Mouse (Mus musculus) embryonic facial prominence, embryonic 10.5 days (tissue): ENCODE data around the gene Surf6. TPM values are rescaled to one million over a fixed set of nuclear protein-coding genes. Genes with fewer than 3 reads are reported as not detected.
"Not testable (repeated sequence)": the region's sequence is repeated elsewhere in the genome, so short reads cannot be mapped to it uniquely, and the experiment has no call there.

Experiments
- DNase-seq: peaks from one replicate; pipeline ENCODE4 v3.0.0-alpha.2; 2017; ENCODE audit warnings: low spot score
- H3K27ac ChIP-seq: fragments of 300-500 bp; sonication (generic); replicated peaks from 2 replicates; pipeline ENCODE4 v1.5.1; 2016; ENCODE audit warnings: mild to moderate bottlenecking
- H3K27me3 ChIP-seq: fragments of 300-500 bp; sonication (generic); replicated peaks from 2 replicates; pipeline ENCODE4 v1.6.1; 2016; ENCODE audit warnings: low read depth, mild to moderate bottlenecking; ENCODE audit not compliant: poor library complexity, severe bottlenecking
- H3K36me3 ChIP-seq: fragments of 300-500 bp; sonication (generic); replicated peaks from 2 replicates; pipeline ENCODE4 v1.6.1; 2016; ENCODE audit warnings: mild to moderate bottlenecking, moderate library complexity
- H3K4me1 ChIP-seq: fragments of 300-500 bp; sonication (generic); 2 replicates; pipeline ENCODE4 v1.6.1; 2016
- H3K4me3 ChIP-seq: fragments of 300-500 bp; sonication (generic); 2 replicates; pipeline ENCODE4 v1.5.1; 2016; ENCODE audit warnings: mild to moderate bottlenecking, moderate library complexity
- H3K9me3 ChIP-seq: fragments of 300-500 bp; sonication (generic); 2 replicates; pipeline ENCODE4 v1.6.1; 2016; ENCODE audit warnings: mild to moderate bottlenecking
- WGBS: fragments of 180-500 bp; shearing (Covaris S2); methylation state at CpG from one replicate; pipeline ENCODE4 v1.1.7; 2016; 5-methylcytosine and 5-hydroxymethylcytosine counted together
- polyA plus RNA-seq: library from polyadenylated mRNA; unstranded; fragments of >200 nt; fragmentation: Nextera tagmentation; extraction: Ambion mirVana; gene quantifications from 2 replicates; pipeline ENCODE4 v1.2.1, GENCODE M21; 2016

The Surf6 gene
- polyA plus RNA-seq, 1 experiment from 2014 or later: 33.5 TPM

DNA sequence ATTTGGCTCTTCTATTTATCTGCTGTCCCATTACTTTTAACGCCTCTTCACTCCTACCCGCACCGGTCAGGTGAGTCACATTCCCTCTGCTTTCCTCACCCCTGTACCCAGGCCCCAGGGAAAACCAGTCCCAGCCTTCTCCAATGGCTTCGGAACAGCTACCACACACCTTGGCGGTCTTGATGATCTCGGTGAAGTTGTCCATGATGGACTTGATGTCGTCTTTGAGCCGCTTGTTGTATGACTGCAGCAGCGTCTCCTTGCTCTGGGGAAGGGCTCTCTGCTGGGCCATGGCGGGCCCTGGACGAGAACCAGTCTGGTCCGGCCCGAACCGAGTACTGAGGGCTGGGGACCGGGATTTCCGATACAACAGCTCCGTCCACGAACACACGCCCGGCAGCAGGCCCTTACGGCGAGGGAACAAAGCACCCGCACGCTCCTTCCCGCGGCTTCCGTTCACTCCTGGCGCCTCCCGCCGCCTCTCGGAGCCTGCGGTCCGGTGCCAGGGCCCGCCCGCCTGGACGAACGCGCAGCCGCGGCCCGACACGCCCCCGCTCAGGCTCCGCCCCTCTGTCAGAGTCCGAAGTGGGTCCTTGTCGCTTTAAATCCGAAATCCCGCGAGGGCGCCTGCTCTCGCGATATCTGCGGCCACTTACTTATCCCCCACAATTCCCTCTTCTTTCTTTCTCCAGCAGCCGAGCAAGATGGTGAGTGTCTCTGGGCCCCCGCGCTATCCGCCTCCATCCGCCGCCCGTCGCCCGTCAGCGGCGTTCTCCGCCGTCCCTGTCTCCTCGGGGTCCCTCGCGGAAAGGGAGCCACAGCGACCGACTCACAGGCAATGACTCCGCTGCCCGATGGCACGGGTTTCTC lies 7.7 kb upstream of the Surf6 start, which contains the start of the genes Med22 and Rpl7a:
Gene Med22 (minus strand): TSS at position 554 of the 870 bp plus-strand sequence.
Gene Rpl7a (plus strand): TSS at position 641 of the 870 bp plus-strand sequence.
- Histone ChIP-seq H3K36me3 (peaks cover 74% of the 10 kb centered on the region), H3K4me1 (peaks cover 44% of the 10 kb centered on the region), H3K27ac (peak within 1 kb of the TSS; percentile 98), H3K9me3 (no peaks in the 10 kb centered on the region), H3K27me3 (no peaks in the 10 kb centered on the region), H3K4me3 (peak within 1 kb of the TSS; percentile 79)
- WGBS: under 1% methylated on average over 74 of the region's 74 CpGs
- DNase-seq: peak; percentile 99

DNA sequence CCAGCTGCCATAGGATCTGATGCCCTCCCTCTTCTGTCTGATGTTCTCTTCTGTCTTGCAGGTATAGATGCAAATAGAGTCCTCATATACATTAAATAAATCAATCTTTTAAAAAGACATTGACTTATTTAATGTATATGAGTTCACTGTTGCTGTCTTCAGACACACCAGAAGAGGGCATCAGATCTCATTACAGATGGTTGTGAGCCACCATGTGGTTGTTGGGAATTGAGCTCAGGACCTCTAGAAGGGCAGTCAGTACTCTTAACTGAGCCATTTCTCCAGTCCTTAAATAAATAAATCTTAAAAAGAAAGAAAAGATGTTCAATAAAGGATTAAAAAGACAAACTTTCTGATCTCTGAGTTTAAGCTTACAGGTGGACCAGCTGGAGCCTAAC lies 6.7 kb upstream of the Surf6 start:
- H3K9me3 ChIP-seq: no peaks in the 10 kb centered on the region
- no peak for DNase-seq
- peak overlapping the region; percentile 98 for H3K27ac ChIP-seq
- no peaks in the 10 kb centered on the region for H3K27me3 ChIP-seq
- peaks cover 80% of the 10 kb centered on the region for H3K36me3 ChIP-seq
- H3K4me3 ChIP-seq: peak overlapping the region; percentile 79
- peaks cover 39% of the 10 kb centered on the region for H3K4me1 ChIP-seq

DNA sequence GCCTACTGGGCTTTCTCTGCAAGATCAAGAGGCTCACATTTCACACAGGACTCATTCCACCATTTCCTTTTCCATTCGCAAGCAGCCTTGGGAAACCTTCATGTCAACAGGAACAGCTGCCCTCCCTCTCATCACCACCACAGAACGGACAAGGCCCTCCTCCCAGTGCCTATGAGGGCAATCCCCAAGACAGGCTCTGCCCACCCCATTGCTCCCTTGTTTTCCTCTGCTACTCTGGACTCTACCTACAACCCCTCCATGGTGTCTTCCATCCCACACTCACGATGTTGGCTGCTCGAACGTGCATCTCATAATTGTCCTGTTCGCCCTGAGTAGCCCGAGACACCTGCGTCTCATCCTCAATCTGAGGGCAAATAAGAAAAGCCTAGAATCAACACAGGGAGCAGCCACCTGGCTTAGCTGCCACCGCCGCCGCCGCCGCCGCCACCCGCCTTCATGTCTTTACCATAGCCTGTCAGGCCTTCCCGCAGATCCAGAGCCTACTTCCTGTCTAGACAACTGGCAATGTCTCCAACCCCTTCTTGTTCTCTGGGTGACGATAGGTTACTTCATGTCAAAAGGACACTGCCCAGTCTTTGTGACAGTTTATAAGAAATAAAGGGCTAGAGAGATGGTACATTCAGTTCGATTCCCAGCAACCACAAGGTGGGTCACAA lies 6.2 kb upstream of the Surf6 start:
- Histone ChIP-seq H3K27ac (no peak overlapping the region), H3K36me3 (peaks cover 80% of the 10 kb centered on the region), H3K27me3 (no peaks in the 10 kb centered on the region), H3K4me1 (peaks cover 43% of the 10 kb centered on the region), H3K4me3 (peak overlapping the region; percentile 79), H3K9me3 (no peaks in the 10 kb centered on the region)
- 83% methylated on average over 18 of the region's 18 CpGs for WGBS
- no peak for DNase-seq

DNA sequence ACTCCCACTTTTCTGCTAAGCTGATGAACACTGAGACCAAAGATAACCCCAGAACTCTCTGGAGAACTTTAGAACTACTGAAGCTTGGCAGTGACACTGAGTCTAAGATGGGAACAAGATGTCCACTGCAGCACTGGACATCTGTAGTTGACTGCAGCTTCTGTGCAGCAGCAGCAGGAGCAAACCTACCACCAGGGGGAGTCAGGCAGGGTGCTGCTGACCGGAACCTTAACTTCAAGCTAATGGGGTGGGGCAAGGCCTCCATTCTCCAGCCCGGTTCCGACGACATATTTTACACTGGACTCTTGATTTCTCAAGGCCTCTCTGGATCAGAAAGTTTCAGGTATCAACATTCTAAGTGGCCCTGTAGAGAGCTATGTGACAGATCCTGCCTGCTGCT lies 4.4 kb upstream of the Surf6 start:
- H3K4me3 ChIP-seq: no peak overlapping the region
- no peaks in the 10 kb centered on the region for H3K9me3 ChIP-seq
- 65% methylated on average over 4 of the region's 4 CpGs for WGBS
- H3K4me1 ChIP-seq: peaks cover 45% of the 10 kb centered on the region
- H3K27ac ChIP-seq: no peak overlapping the region
- peak; percentile 59 for DNase-seq
- peaks cover 62% of the 10 kb centered on the region for H3K36me3 ChIP-seq
- no peaks in the 10 kb centered on the region for H3K27me3 ChIP-seq

DNA sequence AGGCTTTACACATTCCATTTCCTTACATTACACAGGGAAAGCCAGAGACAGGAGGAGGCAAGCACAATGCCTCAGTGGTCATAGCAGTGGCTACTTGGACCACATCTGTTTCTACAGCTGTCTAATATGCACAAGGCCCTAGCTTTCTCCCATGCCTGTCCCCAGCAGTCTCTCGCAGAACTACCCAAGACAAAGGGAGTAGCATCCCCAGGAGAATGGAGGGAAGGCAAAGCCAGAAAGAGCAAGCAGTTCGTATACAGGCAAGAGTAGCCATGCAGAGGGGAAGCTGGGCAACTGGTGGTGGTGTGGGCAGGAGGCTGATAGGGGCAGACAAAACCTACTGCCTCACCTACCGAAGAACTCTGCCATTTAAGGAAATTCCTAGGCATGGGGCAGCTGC lies 3.8 kb upstream of the Surf6 start:
- Histone ChIP-seq H3K27me3 (no peaks in the 10 kb centered on the region), H3K9me3 (no peaks in the 10 kb centered on the region), H3K36me3 (peaks cover 55% of the 10 kb centered on the region), H3K27ac (no peak overlapping the region), H3K4me3 (no peak overlapping the region), H3K4me1 (peaks cover 46% of the 10 kb centered on the region)
- 89% methylated on average over 3 of the region's 3 CpGs for whole genome bisulfite sequencing
- DNase-seq: no peak

DNA sequence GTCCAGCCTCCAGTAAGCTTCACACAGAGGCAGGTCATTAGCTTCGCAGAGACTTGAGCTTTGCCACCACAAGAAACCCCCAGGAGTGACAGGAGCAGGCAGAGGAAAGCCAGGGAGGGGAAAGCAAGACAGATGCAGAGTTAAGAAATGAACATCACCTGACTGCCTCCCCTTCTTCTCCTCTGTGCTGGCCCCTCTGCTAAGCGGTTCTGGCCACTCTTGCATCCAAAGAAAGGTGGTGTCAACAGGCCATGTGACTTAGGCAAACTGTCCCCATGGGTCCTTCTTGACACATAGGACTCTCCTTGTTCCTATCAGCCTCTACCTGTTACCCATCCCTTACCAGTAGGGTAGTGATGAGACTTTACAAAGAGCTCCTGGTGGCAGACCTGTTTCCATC lies 3.3 kb upstream of the Surf6 start:
- H3K9me3 ChIP-seq: no peaks in the 10 kb centered on the region
- peaks cover 53% of the 10 kb centered on the region for H3K36me3 ChIP-seq
- WGBS: 91% methylated on average over 2 of the region's 2 CpGs
- DNase-seq: no peak
- H3K4me1 ChIP-seq: peaks cover 51% of the 10 kb centered on the region
- H3K27me3 ChIP-seq: no peaks in the 10 kb centered on the region
- no peak overlapping the region for H3K4me3 ChIP-seq
- no peak overlapping the region for H3K27ac ChIP-seq

DNA sequence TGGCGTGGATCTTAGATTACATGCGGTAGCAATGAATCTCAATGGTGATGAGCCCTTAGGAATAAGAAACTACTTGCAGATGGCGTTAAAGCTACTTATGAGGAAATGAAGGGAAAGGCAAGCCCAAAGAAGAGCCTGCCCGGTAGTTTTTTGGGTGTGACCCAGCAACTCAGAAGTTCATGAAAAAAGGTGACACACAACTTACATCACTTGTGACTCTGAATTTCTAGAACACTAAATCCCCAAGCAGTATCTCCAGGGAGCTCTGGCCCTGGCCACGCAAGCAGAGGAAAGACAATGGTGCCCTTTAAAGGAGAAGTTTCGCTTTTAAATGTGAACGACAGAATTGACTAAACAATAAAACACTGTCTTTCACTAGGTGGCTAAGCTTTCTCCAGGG lies 632 bp upstream of the Surf6 start:
- 11% methylated on average over 7 of the region's 7 CpGs for WGBS

DNA sequence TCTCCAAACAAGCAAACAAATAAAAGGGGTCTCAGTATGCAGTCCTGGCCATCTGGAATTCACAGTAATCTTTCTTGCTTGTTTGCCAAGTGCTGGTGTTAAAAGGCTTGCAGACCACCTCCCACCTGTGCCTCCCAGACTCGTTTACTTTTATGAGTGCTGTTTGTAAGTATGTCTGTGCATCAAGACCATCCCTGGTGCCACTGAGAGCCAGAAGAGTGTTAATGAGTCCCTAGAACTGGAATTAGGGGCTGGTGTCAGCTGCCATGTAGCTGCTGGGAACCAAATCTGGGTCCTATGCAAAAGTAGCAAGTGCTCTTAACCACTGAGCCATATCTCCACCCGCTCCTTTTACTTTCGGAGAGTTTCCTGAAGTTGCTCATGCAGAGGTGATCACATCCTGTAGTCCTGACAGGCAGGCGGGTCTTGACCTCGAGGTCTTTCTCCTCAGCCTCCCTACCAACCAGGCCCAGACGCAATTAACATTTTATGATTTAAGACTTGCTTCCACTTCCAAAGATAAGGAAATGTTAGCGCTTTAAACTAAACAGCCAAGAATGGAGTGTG lies 762 bp downstream of the Surf6 start:
- peak overlapping the region; percentile 80 for H3K27ac ChIP-seq
- H3K36me3 ChIP-seq: peaks cover 71% of the 10 kb centered on the region
- H3K4me3 ChIP-seq: peak overlapping the region; percentile 81
- H3K9me3 ChIP-seq: no peaks in the 10 kb centered on the region
- H3K27me3 ChIP-seq: no peaks in the 10 kb centered on the region
- DNase-seq: no peak
- WGBS: 13% methylated on average over 7 of the region's 7 CpGs
- peaks cover 27% of the 10 kb centered on the region for H3K4me1 ChIP-seq

More for the DNA sequence above, 632 bp upstream of the Surf6 start:
- no peaks in the 10 kb centered on the region for H3K27me3 ChIP-seq
- peaks cover 71% of the 10 kb centered on the region for H3K36me3 ChIP-seq
- no peaks in the 10 kb centered on the region for H3K9me3 ChIP-seq
- no peak for DNase-seq
- H3K4me1 ChIP-seq: peaks cover 38% of the 10 kb centered on the region
- H3K27ac ChIP-seq: peak overlapping the region; percentile 80
- peak overlapping the region; percentile 81 for H3K4me3 ChIP-seq

DNA sequence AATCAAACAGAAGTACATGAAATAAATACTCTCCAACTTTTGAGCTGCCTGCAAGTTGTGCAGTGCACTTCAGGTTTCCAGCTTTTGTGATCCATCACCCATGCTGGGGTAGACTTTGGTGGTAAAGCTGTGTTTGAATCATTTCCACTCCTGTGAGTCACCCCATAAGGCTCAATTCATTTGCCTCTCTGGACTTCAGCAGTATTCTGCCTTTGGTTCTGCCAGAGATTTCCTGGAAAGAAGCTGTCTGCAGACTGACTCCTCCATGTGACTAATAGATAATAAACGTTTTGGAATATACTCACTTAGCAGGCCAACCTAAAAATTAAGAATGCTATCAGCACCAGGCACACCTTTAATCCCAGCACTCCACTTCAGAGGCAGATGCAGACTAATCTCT lies 1.9 kb downstream of the Surf6 start:
- Histone ChIP-seq H3K36me3 (peaks cover 71% of the 10 kb centered on the region), H3K4me3 (no peak overlapping the region), H3K27me3 (no peaks in the 10 kb centered on the region), H3K4me1 (peaks cover 27% of the 10 kb centered on the region), H3K27ac (no peak overlapping the region), H3K9me3 (no peaks in the 10 kb centered on the region)
- 67% methylated on average over 1 of the region's 1 CpGs for WGBS
- DNase-seq: no peak

DNA sequence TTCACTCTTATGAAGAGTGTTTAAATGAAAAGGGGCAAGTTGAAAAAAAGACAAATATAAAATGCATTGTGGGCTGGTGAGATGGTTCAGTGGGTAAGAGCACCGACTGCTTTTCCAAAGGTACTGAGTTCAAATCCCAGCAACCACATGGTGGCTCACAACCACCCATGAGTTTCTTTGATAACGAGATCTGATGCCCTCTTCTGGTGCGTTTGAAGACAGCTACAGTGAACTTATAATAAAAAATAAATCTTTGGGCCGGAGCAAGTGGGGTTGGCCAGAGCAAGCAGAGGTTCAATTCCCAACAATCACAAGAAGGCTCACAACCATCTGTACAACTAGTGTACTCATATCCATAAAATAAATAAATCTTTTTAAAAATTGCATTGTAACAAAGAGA lies 6.8 kb downstream of the Surf6 start:
- H3K4me3 ChIP-seq: no peak overlapping the region
- H3K27ac ChIP-seq: no peak overlapping the region
- H3K27me3 ChIP-seq: no peaks in the 10 kb centered on the region
- H3K9me3 ChIP-seq: no peaks in the 10 kb centered on the region
- peaks cover 2% of the 10 kb centered on the region for H3K4me1 ChIP-seq
- no peak for DNase-seq
- H3K36me3 ChIP-seq: peaks cover 99% of the 10 kb centered on the region
- 87% methylated on average over 4 of the region's 4 CpGs for WGBS

DNA sequence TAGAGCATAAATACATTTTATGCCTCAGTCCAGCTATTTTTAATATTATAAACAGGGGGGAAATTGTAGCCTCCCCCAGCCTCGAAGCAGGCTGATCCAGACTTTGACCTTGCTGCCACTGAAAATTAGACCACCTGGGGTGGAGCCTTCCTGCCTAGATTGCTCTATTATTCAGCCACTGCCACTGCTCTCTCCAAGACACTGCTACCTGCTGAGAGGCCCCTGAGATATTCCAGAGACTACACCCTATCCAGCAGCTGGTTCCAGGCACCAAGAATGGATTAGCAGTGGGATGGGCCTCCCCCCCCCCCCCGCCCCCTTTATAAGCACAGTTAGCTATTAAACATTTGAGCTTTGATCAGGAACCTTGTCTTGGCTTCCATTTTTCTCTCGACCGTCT lies 16.5 kb downstream of the Surf6 start:
- H3K4me3 ChIP-seq, H3K4me1 ChIP-seq, DNase-seq, H3K27ac ChIP-seq, H3K27me3 ChIP-seq: not testable (repeated sequence)
- WGBS: 71% methylated on average over 4 of the region's 4 CpGs
- H3K9me3 ChIP-seq: peaks cover 14% of the 10 kb centered on the region; the same call in 1 of the 2 replicates
- peaks cover 44% of the 10 kb centered on the region for H3K36me3 ChIP-seq

DNA sequence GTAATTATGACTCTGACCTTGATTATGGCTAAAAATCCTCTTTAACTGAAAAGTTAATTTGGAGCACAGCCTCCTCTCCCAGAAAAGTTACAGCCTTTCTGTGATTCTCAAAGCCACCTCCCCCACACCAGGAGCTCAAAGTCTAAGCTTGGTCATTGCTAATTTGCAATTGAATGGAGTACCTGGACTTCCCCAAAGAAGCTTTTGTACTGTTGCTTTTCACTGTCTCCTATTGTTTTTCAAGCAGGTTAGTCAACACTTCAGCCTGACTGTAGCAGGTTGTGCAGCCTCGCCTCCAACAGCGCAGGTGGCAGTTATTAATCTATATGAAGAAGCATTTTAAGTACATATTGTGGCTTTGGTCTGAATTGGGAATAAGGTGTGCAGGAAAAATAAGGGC lies 17.1 kb downstream of the Surf6 start:
- not testable (repeated sequence) for H3K27ac ChIP-seq, H3K4me1 ChIP-seq, DNase-seq, H3K4me3 ChIP-seq, H3K27me3 ChIP-seq
- peaks cover 38% of the 10 kb centered on the region for H3K36me3 ChIP-seq
- whole genome bisulfite sequencing: 80% methylated on average over 2 of the region's 2 CpGs
- peaks cover 14% of the 10 kb centered on the region; the same call in 1 of the 2 replicates for H3K9me3 ChIP-seq
